Mouse (Mus musculus) olfactory bulb, adult 2 months (tissue): ENCODE data around the gene Mypop. TPM values are rescaled to one million over a fixed set of nuclear protein-coding genes. Genes with fewer than 3 reads are reported as not detected.

Experiments
- H3K27ac ChIP-seq: fragments of 200-500 bp; 2 replicates; pipeline ENCODE4 v1.5.1; 2012; ENCODE audit warnings: low read depth, low read length; ENCODE audit not compliant: insufficient read depth
- H3K4me1 ChIP-seq: fragments of 200-500 bp; 2 replicates; pipeline ENCODE4 v1.6.1; 2012; ENCODE audit warnings: low read length; ENCODE audit not compliant: control insufficient read depth, insufficient read depth
- H3K4me3 ChIP-seq: fragments of 200-500 bp; 2 replicates; pipeline ENCODE4 v1.5.1; 2012; ENCODE audit warnings: mild to moderate bottlenecking, low read depth, low read length, moderate library complexity; ENCODE audit not compliant: insufficient read depth
- CTCF ChIP-seq: fragments of 200-500 bp; IDR thresholded peaks from 2 replicates; pipeline ENCODE4 v1.5.1; 2012; ENCODE audit warnings: low read depth, mild to moderate bottlenecking, low read length, moderate library complexity; ENCODE audit not compliant: insufficient read depth
- POLR2A ChIP-seq: fragments of 200-500 bp; IDR thresholded peaks from 2 replicates; pipeline ENCODE4 v1.6.1; 2012; ENCODE audit warnings: mild to moderate bottlenecking, low read depth, low read length, moderate library complexity; ENCODE audit not compliant: insufficient read depth
- WGBS: fragments of 180-500 bp; shearing (Covaris S2); methylation state at CpG from one replicate; pipeline ENCODE4 v1.1.7; 2018; 5-methylcytosine and 5-hydroxymethylcytosine counted together
- polyA plus RNA-seq: library from polyadenylated mRNA; stranded (reverse); fragments of >200 nt; gene quantifications from 2 replicates; pipeline ENCODE4 v1.2.4, GENCODE M21; 2012; ENCODE audit warnings: low replicate concordance; ENCODE audit not compliant: missing spikeins, insufficient read depth, insufficient read length

The Mypop gene
- polyA plus RNA-seq = not detected in 2 replicates

DNA sequence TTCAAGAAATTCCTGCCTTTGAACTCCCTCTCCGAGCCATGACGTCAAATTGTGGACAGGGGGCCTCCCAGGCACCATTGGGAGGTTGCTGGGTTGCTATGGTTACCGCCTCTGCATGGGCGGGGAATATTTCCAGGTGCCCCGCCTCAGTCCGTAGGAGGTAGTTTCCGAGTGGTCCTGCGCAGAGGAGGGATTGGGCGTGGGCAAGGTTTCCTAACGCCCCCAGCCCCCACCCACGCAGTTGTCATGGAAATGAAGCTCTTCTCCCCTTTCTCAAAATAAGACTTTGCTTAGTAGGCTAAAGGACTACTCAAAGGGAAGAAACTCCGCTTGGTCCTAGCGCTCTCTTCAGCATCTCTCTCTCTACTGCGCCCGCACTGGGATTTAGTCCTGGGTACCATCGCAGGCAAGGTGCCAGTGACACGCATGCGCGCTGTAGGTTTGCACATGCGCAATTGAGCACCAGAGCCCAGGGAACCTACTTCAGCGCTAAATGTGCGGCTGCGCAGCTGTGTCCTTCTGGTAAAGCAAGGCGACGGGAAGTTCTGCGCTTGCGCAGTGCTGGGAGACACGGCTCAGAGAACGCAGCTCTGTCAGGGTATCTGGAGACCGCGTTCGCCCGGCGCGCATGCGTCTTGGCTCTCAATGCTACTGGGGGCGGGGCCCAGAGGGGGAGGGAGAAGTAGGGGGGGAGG, at the start of gene Mypop:
Mypop (plus strand) TSS at position 645 of the 695 bp plus-strand sequence.
- peak within 1 kb of the TSS; percentile 98 for H3K27ac ChIP-seq
- TF ChIP-seq POLR2A = peak; percentile 48
- no peak for TF ChIP-seq CTCF
- WGBS = under 1% methylated on average over 37 of the region's 37 CpGs
- peak within 1 kb of the TSS; percentile 89 for H3K4me3 ChIP-seq
- H3K4me1 ChIP-seq = peaks cover 27% of the 10 kb centered on the region

DNA sequence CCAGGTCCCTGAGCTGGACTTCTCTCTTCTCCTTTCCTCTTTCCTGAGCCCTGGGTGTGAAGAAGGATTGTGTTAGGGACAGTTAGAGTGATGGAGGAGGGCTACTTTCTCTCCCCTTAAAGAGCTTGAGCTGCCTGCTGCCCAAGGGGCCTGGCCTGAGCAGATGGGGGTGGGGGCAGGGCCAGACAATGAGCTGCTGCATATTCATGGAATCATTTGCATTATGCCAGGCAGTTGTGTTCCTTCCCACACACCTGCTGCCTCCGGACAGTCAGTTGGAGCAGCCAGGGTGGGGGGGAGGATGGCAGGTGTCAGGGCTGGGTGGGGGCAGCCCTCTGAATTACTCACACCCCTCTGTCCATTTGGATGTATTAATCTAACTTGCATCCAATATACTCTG, 48.7 kb upstream of the Mypop start:
- 29% methylated on average over 1 of the region's 1 CpGs for WGBS
- H3K4me3 ChIP-seq = no peak overlapping the region
- no peak overlapping the region for H3K27ac ChIP-seq

DNA sequence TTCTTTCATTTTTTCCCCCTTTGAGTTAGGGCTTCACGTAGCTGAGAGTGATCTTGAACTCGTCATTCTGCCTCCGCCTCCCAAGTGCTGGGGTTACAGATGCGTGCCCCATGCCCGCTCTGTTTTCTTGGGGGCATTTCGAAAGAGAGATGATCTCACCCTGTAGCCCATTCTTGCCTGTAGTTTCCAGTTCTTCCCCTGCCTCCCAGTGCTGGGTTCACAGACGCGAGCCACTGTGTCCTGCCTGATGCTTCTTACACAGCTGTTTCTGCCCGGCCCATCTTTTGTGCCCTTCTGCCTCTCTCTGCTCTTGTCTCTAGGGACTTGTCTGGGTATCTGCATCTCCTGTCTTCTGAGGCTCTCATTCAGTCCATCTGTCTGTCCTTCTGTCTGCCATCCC, 48.2 kb upstream of the Mypop start:
- H3K4me1 ChIP-seq = peaks cover 27% of the 10 kb centered on the region
- H3K4me3 ChIP-seq = no peak overlapping the region
- H3K27ac ChIP-seq = no peak overlapping the region
- 37% methylated on average over 9 of the region's 9 CpGs for WGBS
- TF ChIP-seq POLR2A (no peak), CTCF (no peak)

More for the DNA sequence above, 48.7 kb upstream of the Mypop start:
- TF ChIP-seq POLR2A (no peak), CTCF (no peak)
- peaks cover 26% of the 10 kb centered on the region for H3K4me1 ChIP-seq

DNA sequence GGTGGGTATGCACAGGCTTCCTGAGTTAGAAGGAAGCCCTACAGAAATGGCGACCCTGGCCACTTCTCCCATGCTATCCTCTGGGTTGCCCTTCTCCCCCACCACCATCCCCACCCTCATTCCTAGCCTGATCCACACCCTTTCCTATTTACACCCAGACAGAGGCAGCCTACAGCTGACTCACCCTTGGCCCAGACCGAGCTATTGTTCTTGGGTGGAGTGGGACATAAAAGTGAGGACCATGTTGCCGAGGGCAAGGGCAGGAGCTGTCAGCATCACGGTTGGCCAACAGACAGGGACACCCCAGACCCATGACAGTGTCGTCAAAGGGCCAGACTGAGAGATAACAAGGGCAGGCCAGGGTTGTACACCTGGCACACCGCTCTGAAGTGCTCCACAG, 42.9 kb upstream of the Mypop start:
- Histone ChIP-seq H3K27ac (peak overlapping the region; percentile 32), H3K4me1 (peaks cover 40% of the 10 kb centered on the region), H3K4me3 (no peak overlapping the region)
- WGBS = 40% methylated on average over 6 of the region's 6 CpGs
- TF ChIP-seq POLR2A (no peak), CTCF (no peak)

DNA sequence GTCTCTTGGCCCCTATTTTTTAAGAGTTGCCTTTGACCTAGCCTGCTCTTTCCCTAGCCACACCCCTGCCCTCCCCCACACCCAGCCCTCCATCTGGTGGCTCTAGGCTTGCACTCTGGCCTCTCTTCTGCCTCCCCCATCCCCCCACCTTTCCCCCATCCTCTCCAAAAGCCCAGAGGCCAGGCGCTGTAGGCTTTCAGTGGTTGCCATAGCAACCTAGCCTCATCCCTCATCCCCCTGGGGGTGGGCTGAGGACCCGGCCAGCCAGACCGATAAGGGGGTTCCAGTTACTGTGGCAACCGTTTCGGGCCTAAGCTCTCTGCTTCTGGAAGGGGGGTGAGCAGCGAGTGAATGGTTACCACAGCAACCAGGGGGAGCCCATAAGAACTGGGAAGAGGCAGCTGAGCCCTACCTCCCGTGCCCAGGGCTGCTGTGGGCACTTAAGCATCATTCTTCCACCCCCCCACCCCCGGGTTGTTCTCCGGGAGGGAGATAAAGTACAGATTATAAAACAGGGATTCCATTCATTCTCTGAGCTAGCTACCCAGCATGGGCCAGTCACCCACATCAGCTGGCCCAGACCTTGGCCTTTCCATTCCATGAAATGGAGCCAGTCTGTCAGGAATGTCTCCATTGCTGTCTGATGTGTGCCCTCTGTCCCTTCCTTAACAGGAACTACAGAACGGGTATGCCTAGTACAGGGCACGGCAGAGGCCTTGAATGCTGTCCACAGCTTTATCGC, 41.1 kb upstream of the Mypop start:
- WGBS = 10% methylated on average over 12 of the region's 12 CpGs
- TF ChIP-seq POLR2A (no peak), CTCF (no peak)
- H3K4me1 ChIP-seq = peaks cover 30% of the 10 kb centered on the region
- no peak overlapping the region for H3K4me3 ChIP-seq
- H3K27ac ChIP-seq = peak overlapping the region; percentile 81

DNA sequence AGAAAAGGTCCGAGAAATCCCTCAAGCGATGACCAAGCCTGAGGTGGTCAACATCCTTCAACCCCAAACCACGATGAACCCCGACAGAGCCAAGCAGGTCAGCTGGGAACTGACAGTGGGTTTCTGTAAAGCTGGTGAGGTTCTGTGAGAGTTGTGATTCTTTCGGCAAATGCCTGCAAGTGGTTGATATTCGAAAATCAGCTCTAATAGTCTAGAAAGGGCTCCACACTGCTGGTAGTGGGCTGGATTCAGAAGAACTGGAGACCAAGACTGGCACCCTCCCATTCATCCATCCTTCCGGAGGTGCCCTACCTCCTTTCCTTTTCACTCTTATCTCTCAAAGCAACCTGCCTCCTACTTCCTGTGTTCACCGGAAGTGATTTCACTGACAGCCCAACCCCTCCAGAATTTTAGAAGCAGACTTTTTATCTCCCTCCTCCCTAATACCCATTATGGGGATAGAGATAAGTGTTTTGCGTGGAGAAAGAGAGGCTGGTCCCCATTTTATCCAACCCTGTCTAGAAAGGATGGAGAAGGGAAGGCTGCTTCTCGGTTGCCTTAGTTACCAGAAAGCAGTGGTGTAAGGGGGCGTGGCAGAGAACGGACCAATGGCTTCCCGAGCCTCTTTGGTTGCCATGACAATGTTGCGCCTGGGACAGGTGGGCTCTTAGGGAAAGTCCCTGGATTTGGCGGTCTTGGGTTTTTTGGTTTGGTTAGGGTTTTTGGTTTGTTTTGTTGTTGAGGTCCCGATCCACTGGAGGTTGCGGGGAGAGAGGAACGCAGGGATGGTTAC, 40.3 kb upstream of the Mypop start:
- no peak for TF ChIP-seq POLR2A
- no peak for TF ChIP-seq CTCF
- Histone ChIP-seq H3K27ac (peak overlapping the region; percentile 81), H3K4me3 (no peak overlapping the region), H3K4me1 (peaks cover 30% of the 10 kb centered on the region)
- WGBS = 19% methylated on average over 18 of the region's 18 CpGs

DNA sequence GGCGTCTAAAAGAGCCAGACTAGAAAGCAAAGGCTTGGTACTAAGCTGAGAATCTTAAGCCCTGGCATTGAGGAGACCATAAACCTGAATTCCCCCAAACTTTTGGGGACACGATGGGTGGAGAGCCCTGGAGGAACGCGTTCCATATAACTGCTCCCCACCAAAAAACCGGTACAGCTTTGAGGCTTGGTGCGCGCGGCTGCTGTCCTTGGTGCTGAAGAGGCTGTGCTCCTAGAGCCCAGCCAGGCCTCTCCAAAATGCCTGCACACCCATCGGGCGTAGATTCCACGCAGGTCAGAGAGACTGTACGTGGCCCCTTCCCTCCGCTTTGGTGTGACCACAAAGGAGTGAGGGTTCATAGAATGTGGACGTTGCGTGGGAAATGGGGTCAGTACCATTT, 39.6 kb upstream of the Mypop start:
- Histone ChIP-seq H3K27ac (no peak overlapping the region), H3K4me3 (no peak overlapping the region), H3K4me1 (peaks cover 30% of the 10 kb centered on the region)
- WGBS = 46% methylated on average over 15 of the region's 15 CpGs
- TF ChIP-seq CTCF (no peak), POLR2A (no peak)

DNA sequence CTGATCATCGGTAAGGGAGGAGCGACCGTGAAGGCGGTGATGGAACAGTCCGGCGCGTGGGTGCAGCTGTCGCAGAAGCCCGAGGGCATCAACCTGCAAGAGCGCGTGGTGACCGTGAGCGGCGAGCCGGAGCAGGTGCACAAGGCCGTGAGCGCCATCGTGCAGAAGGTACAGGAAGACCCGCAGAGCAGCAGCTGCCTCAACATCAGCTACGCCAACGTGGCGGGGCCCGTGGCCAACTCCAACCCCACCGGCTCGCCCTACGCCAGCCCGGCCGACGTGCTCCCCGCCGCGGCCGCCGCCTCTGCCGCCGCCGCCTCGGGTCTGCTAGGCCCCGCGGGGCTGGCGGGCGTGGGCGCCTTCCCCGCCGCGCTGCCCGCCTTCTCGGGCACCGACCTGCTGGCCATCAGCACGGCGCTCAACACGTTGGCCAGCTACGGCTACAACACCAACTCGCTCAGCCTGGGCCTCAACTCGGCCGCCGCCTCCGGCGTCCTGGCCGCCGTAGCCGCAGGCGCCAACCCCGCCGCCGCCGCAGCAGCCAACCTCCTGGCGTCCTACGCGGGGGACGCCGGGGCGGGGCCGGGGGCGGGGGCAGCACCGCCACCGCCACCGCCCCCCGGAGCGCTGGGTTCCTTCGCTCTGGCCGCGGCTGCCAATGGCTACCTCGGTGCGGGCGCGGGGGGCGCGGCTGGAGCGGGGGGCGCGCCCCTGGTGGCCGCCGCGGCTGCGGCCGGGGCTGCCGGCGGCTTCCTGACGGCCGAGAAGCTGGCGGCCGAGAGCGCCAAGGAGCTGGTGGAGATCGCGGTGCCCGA, 33.3 kb upstream of the Mypop start:
- peaks cover 38% of the 10 kb centered on the region for H3K4me1 ChIP-seq
- H3K27ac ChIP-seq = no peak overlapping the region
- TF ChIP-seq POLR2A (no peak), CTCF (no peak)
- peak overlapping the region; percentile 40 for H3K4me3 ChIP-seq
- 4% methylated on average over 106 of the region's 107 CpGs for WGBS

DNA sequence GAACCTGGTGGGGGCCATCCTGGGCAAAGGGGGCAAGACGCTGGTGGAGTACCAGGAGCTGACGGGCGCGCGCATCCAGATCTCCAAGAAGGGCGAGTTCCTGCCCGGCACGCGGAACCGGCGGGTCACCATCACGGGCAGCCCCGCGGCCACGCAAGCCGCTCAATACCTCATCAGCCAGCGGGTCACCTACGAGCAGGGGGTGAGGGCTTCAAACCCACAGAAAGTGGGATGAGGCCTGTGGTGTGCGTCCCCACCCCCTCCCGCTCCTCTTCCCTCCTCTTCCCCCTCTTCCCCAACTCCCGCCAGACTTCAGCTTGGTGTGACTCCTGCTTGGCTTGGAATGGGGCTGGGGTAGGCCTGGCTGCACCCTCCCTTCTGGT, 32.7 kb upstream of the Mypop start:
- Histone ChIP-seq H3K4me1 (peaks cover 43% of the 10 kb centered on the region), H3K27ac (no peak overlapping the region), H3K4me3 (peak overlapping the region; percentile 40)
- TF ChIP-seq POLR2A = no peak
- TF ChIP-seq CTCF = no peak
- WGBS = 32% methylated on average over 21 of the region's 21 CpGs
